Mouse (Mus musculus): ENCODE data around the gene Rragc.

GRCm38 (mm10) chr4:123905126-123905668, 12.0 kb upstream of the Rragc start:
- TF ChIP-seq POLR2A (IDR thresholded peaks at IDR 0.05; ENCODE audit: low read depth, low read length) (no peak), CTCF (IDR thresholded peaks at IDR 0.05; ENCODE audit: extremely low read depth, insufficient read depth, insufficient read length, insufficient replicate concordance) (no peak)

Measured in spleen, adult 2 months (tissue).